In the genomic region with DNA sequence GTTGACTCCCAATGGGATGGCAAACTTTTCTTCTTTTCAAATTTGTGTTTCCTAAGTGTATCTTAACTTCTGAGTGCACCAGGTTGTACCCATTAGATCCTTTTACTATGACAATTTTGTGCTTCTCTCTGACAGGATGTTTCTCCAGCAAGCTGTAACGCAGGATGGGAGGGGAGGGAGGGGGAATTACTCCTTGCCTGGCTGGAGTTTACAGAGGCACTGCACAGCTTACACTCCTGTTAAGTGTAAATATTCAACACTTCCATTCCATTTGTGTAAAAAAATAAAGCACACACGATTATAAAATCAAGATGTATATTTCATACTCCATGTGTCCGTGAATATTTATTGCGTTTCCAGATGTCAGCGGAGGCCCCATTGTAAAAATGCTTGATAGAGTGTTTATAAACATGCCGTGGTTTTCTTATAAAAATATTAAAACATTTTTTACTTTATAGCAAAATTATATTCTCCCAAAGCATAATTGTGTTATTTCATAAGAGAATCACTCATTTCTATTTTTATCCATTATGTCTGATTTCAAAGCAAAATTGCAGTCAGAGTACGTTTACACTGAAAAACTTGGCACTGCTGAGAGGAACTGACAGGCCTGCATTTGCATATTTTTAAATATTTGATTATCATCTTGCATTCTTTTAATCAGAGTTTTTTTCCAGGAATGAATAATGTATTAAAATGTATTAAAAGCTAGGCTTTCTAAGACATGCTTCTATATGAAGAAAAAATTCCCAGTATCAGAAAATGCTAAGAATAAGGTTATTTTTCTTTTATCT, we compare ENCODE assay signal across 24 mouse cellular contexts.
DNase-seq lines count a peak whose midpoint lies in the region; ATAC-seq and TF ChIP-seq lines count a peak whose summit lies in the region.
"Had no signal": no experiment of that assay in that cellular context is flagged by ENCODE, and none has a peak within 500 bp of the region (broad histone marks: within the 10 kb centered on the region; RNA-seq: fewer than 3 reads in every experiment).

No protein-coding gene starts in this region.

- DNase-seq in forebrain, embryonic 14.5 days (ENCODE audit: low spot score): peak; percentile 54
- peak; percentile 58 for DNase-seq in brain, embryonic 14.5 days (ENCODE audit: low read depth)
- peak; percentile 24 for DNase-seq in brain, embryonic 18.5 days (ENCODE audit: low read depth, low spot score)
- peak; percentile 43 for DNase-seq in forebrain, postnatal 0 days
- DNase-seq in adrenal gland, adult 2 months: no peak
- DNase-seq: adrenal gland, adult 8-10 months; adrenal gland, postnatal 25 days; cerebellum, adult 11 months; cerebellum, adult 2 months; cerebellum, adult 9-11 months; cerebellum, postnatal 25 days; gastrocnemius, postnatal 10 days; gastrocnemius, postnatal 36 days; heart, adult 2 months; heart, postnatal 14 days; heart, postnatal 4 days; kidney, adult 2 months had no signal

- no peaks in the 10 kb centered on the region for H3K36me3 ChIP-seq in forebrain, embryonic 14.5 days (ENCODE audit: control insufficient read depth, insufficient read depth, low read length)
- H3K36me3 ChIP-seq in forebrain, embryonic 12.5 days (replicated peaks): no peaks in the 10 kb centered on the region
- H3K36me3 ChIP-seq in forebrain, postnatal 0 days (ENCODE audit: insufficient read depth): 0 out of 2 replicates have a peak, but pooled peaks cover 2% of the 10 kb centered on the region
- H3K36me3 ChIP-seq: heart, embryonic 10.5 days; hindbrain, embryonic 12.5 days had no signal

- no peak for TF ChIP-seq CTCF in brain, embryonic 14.5 days (IDR thresholded peaks at IDR 0.05; ENCODE audit: borderline replicate concordance, extremely low read depth, insufficient read depth, insufficient read length)
- TF ChIP-seq CTCF in forebrain, postnatal 0 days (IDR thresholded peaks at IDR 0.05; ENCODE audit: low read depth): no peak

- WGBS in forebrain, embryonic 14.5 days: 68% methylated on average over 7 of the region's 7 CpGs
- 79% methylated on average over 7 of the region's 7 CpGs for WGBS in forebrain, embryonic 12.5 days
- 41% methylated on average over 7 of the region's 7 CpGs for WGBS in forebrain, postnatal 0 days

- H3K4me1 ChIP-seq in forebrain, embryonic 14.5 days (ENCODE audit: control insufficient read depth, insufficient read depth, low read length): no peaks in the 10 kb centered on the region
- no peaks in the 10 kb centered on the region for H3K4me1 ChIP-seq in forebrain, embryonic 12.5 days
- H3K4me1 ChIP-seq in forebrain, postnatal 0 days (ENCODE audit: insufficient read depth): no peaks in the 10 kb centered on the region
- H3K4me1 ChIP-seq: heart, embryonic 10.5 days; hindbrain, embryonic 12.5 days; hindbrain, embryonic 15.5 days had no signal

- no peak overlapping the region for H3K4me2 ChIP-seq in forebrain, embryonic 14.5 days (ENCODE audit: low read length)
- H3K4me2 ChIP-seq in forebrain, embryonic 12.5 days: no peak overlapping the region
- H3K4me2 ChIP-seq in forebrain, postnatal 0 days (ENCODE audit: low read depth): no peak overlapping the region
- H3K4me2 ChIP-seq: heart, embryonic 13.5 days; hindbrain, embryonic 12.5 days; hindbrain, embryonic 15.5 days had no signal

- no peak overlapping the region for H3K9ac ChIP-seq in forebrain, embryonic 14.5 days (ENCODE audit: low read length)
- no peak overlapping the region for H3K9ac ChIP-seq in forebrain, embryonic 12.5 days
- no peak overlapping the region for H3K9ac ChIP-seq in forebrain, postnatal 0 days
- H3K9ac ChIP-seq: heart, embryonic 13.5 days; hindbrain, embryonic 12.5 days; hindbrain, embryonic 15.5 days had no signal

- H3K27ac ChIP-seq in forebrain, embryonic 14.5 days (ENCODE audit: low read depth, low read length): no peak overlapping the region
- H3K27ac ChIP-seq in forebrain, embryonic 12.5 days: no peak overlapping the region
- H3K27ac ChIP-seq in forebrain, postnatal 0 days (ENCODE audit: low read depth, low read length): peak overlapping the region; percentile 37; the same call in 1 of the 2 replicates
- H3K27ac ChIP-seq: heart, adult 2 months; heart, embryonic 10.5 days; heart, embryonic 13.5 days; hindbrain, embryonic 12.5 days; hindbrain, embryonic 15.5 days had no signal

- TF ChIP-seq POLR2A in brain, embryonic 14.5 days (IDR thresholded peaks at IDR 0.05; ENCODE audit: borderline replicate concordance, extremely low read depth, insufficient read depth, insufficient read length, poor library complexity, severe bottlenecking): no peak

- H3K4me3 ChIP-seq in forebrain, embryonic 14.5 days (ENCODE audit: low read depth, low read length): no peak overlapping the region
- no peak overlapping the region for H3K4me3 ChIP-seq in forebrain, embryonic 12.5 days (replicated peaks)
- H3K4me3 ChIP-seq in forebrain, postnatal 0 days (ENCODE audit: low read depth, low read length): no peak overlapping the region
- H3K4me3 ChIP-seq: heart, adult 2 months; heart, embryonic 10.5 days; heart, embryonic 13.5 days; hindbrain, embryonic 12.5 days; hindbrain, embryonic 15.5 days had no signal

- no peaks in the 10 kb centered on the region for H3K9me3 ChIP-seq in forebrain, embryonic 14.5 days (replicated peaks; ENCODE audit: control insufficient read depth, low read length)
- no peaks in the 10 kb centered on the region for H3K9me3 ChIP-seq in forebrain, embryonic 12.5 days
- H3K9me3 ChIP-seq in forebrain, postnatal 0 days (ENCODE audit: low read length): no peaks in the 10 kb centered on the region
- H3K9me3 ChIP-seq: heart, embryonic 10.5 days; heart, embryonic 13.5 days; hindbrain, embryonic 12.5 days; hindbrain, embryonic 15.5 days had no signal

- peak; percentile 61; the same call in 1 of the 2 replicates for ATAC-seq in forebrain, embryonic 14.5 days
- no peak for ATAC-seq in forebrain, embryonic 12.5 days (ENCODE audit: low FRiP score)
- ATAC-seq in forebrain, postnatal 0 days: peak; percentile 64
- ATAC-seq: CD4-positive, CD25-positive, alpha-beta regulatory T cell, adult 4 months; intestine, postnatal 0 days had no signal

- H3K27me3 ChIP-seq in forebrain, embryonic 14.5 days (replicated peaks; ENCODE audit: control insufficient read depth, insufficient read depth, low read length): no peaks in the 10 kb centered on the region
- H3K27me3 ChIP-seq in forebrain, embryonic 12.5 days: no peaks in the 10 kb centered on the region
- H3K27me3 ChIP-seq in forebrain, postnatal 0 days (ENCODE audit: insufficient read depth, low read length): no peaks in the 10 kb centered on the region
- H3K27me3 ChIP-seq: heart, embryonic 13.5 days; hindbrain, embryonic 12.5 days; hindbrain, embryonic 15.5 days had no signal
